In the genomic region with DNA sequence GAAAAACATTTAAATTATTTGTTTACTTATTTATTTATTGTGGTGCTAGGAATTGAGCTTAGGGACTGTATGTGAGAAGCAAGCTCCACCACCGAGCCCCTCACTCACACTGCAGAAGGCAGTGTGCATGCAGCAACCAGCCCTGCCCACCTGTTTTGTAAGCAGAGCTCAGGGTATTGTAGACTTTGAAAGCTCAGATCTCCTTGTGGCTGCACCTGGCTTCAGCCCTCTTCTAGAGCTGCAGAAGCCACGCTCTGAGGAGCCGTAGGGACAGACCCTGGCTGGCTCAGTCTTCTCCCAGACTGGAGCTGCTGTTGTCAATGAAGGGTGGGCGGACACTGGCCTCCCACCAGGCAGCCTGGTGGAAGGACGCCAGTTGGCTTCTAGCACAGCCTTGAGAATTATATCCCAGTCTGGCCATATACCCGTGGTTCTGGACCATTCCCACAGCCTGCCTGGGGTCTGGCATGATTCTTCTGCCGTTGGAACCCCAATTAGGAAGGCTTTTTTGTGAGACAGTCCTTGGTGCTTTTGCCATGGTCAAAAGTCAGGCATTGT, we compare ENCODE assay signal across 10 mouse cellular contexts. TPM values are rescaled to one million over a fixed set of nuclear protein-coding genes. Genes with fewer than 3 reads are reported as not detected.
DNase-seq lines count a peak whose midpoint lies in the region; ATAC-seq lines count a peak whose summit lies in the region.
"Had no signal": no experiment of that assay in that cellular context is flagged by ENCODE, and none has a peak within 500 bp of the region (broad histone marks: within the 10 kb centered on the region; RNA-seq: fewer than 3 reads in every experiment).

No protein-coding gene starts in this region.

- ATAC-seq in heart, embryonic 15.5 days (replicated peaks; ENCODE audit: insufficient number of reproducible peaks, insufficient read depth, low FRiP score, low read depth): no peak; the same call in 1 of the 2 replicates
- ATAC-seq in embryonic facial prominence, embryonic 14.5 days (ENCODE audit: low read depth): peak; percentile 39; the same call in 1 of the 2 replicates
- ATAC-seq in kidney, embryonic 14.5 days (ENCODE audit: low FRiP score, low TSS enrichment): no peak

- DNase-seq in heart, adult 8-10 months (ENCODE audit: low spot score): no peak
- DNase-seq in Muller cell, postnatal 12 days (ENCODE audit: inconsistent ontology term): peak; percentile 67
- DNase-seq in embryonic facial prominence, embryonic 14.5 days (ENCODE audit: low spot score): peak; percentile 38
- DNase-seq in left cerebral cortex, postnatal 4 days: peak; percentile 92
- no peak for DNase-seq in spleen, adult 12 weeks (ENCODE audit: low spot score)
- no peak for DNase-seq in kidney, adult 11 months

- no peaks in the 10 kb centered on the region for H3K27me3 ChIP-seq in heart, embryonic 15.5 days
- H3K27me3 ChIP-seq in embryonic facial prominence, embryonic 14.5 days (replicated peaks; ENCODE audit: control insufficient read depth, insufficient read depth, low read length): no peaks in the 10 kb centered on the region
- no peaks in the 10 kb centered on the region for H3K27me3 ChIP-seq in kidney, embryonic 14.5 days (ENCODE audit: control insufficient read depth, insufficient read depth, low read length)

- H3K36me3 ChIP-seq in heart, embryonic 15.5 days: no peaks in the 10 kb centered on the region
- H3K36me3 ChIP-seq in embryonic facial prominence, embryonic 14.5 days (ENCODE audit: control insufficient read depth, insufficient read depth, low read length): peaks cover 57% of the 10 kb centered on the region
- peaks cover 15% of the 10 kb centered on the region for H3K36me3 ChIP-seq in kidney, embryonic 14.5 days (ENCODE audit: control insufficient read depth, insufficient read depth, low read length)
- H3K36me3 ChIP-seq: G1E had no signal

- intact Hi-C loops in left cerebral cortex, postnatal 4 days (cut with DNase I): no loop called here

- no peaks in the 10 kb centered on the region for H3K9me3 ChIP-seq in heart, embryonic 15.5 days (replicated peaks)
- H3K9me3 ChIP-seq in embryonic facial prominence, embryonic 14.5 days (ENCODE audit: control insufficient read depth, low read length): no peaks in the 10 kb centered on the region
- no peaks in the 10 kb centered on the region for H3K9me3 ChIP-seq in kidney, embryonic 14.5 days (ENCODE audit: control insufficient read depth, low read length)
- H3K9me3 ChIP-seq: G1E had no signal

- H3K9ac ChIP-seq in heart, embryonic 15.5 days: no peak overlapping the region
- H3K9ac ChIP-seq in embryonic facial prominence, embryonic 14.5 days (ENCODE audit: low read depth, low read length): no peak overlapping the region
- no peak overlapping the region for H3K9ac ChIP-seq in kidney, embryonic 14.5 days (ENCODE audit: low read depth, low read length)

- peaks cover 7% of the 10 kb centered on the region; the same call in 1 of the 2 replicates for H3K4me1 ChIP-seq in heart, embryonic 15.5 days (replicated peaks)
- no peaks in the 10 kb centered on the region for H3K4me1 ChIP-seq in embryonic facial prominence, embryonic 14.5 days (ENCODE audit: control insufficient read depth, insufficient read depth, low read length)
- H3K4me1 ChIP-seq in kidney, embryonic 14.5 days (ENCODE audit: control insufficient read depth, insufficient read depth, low read length): no peaks in the 10 kb centered on the region

- 55% methylated on average over 7 of the region's 7 CpGs for WGBS in heart, embryonic 15.5 days
- WGBS in embryonic facial prominence, embryonic 14.5 days: 59% methylated on average over 7 of the region's 7 CpGs
- 44% methylated on average over 7 of the region's 7 CpGs for WGBS in kidney, embryonic 14.5 days

- no peak overlapping the region for H3K4me3 ChIP-seq in heart, embryonic 15.5 days
- H3K4me3 ChIP-seq in embryonic facial prominence, embryonic 14.5 days (ENCODE audit: low read depth, low read length): no peak overlapping the region
- no peak overlapping the region for H3K4me3 ChIP-seq in kidney, embryonic 14.5 days (ENCODE audit: low read length)

- H3K27ac ChIP-seq in heart, embryonic 15.5 days: 0 out of 2 replicates have a peak overlapping the region, but pooled peaks have one; percentile 3
- H3K27ac ChIP-seq in embryonic facial prominence, embryonic 14.5 days (replicated peaks; ENCODE audit: low read depth, low read length): no peak overlapping the region
- H3K27ac ChIP-seq in kidney, embryonic 14.5 days (ENCODE audit: low read depth, low read length): no peak overlapping the region

- no peak overlapping the region for H3K4me2 ChIP-seq in heart, embryonic 15.5 days
- H3K4me2 ChIP-seq in embryonic facial prominence, embryonic 14.5 days (ENCODE audit: low read depth, low read length): no peak overlapping the region
- no peak overlapping the region for H3K4me2 ChIP-seq in kidney, embryonic 14.5 days (replicated peaks; ENCODE audit: low read depth, low read length)

RNA-seq across cellular contexts. Expression of a gene that starts 16.9 kb away (rescaled TPM):
- polyA plus RNA-seq in heart, embryonic 15.5 days (2015; fragmentation: Nextera tagmentation; extraction: Ambion mirVana): 6.2 and 8.5 TPM in 2 replicates
- 1 to 10 TPM; 1.7 to 3.3 (median 2.2) TPM for total RNA-seq in heart, adult 8-10 months (2022)
- polyA plus RNA-seq in embryonic facial prominence, embryonic 14.5 days (2014; fragmentation: Nextera tagmentation; extraction: Ambion mirVana): 20.2 and 23.6 TPM in 2 replicates
- total RNA-seq in left cerebral cortex, postnatal 4 days (2021): 10 to 100 TPM; 40.9 to 50.9 TPM
- 10.2 and 13.8 TPM in 2 replicates for polyA plus RNA-seq in kidney, embryonic 14.5 days (2014; fragmentation: Nextera tagmentation; extraction: Ambion mirVana)

RNA-seq across cellular contexts. Expression of a gene that starts 27.1 kb away (rescaled TPM):
- 15.4 and 20.6 TPM in 2 replicates for polyA plus RNA-seq in heart, embryonic 15.5 days (2015; fragmentation: Nextera tagmentation; extraction: Ambion mirVana)
- 10 to 100 TPM; 11.9 to 13.7 (median 13.4) TPM for total RNA-seq in heart, adult 8-10 months (2022)
- polyA plus RNA-seq in embryonic facial prominence, embryonic 14.5 days (2014; fragmentation: Nextera tagmentation; extraction: Ambion mirVana): 18.3 and 22.3 TPM in 2 replicates
- 10 to 100 TPM; 17.6 to 18.4 TPM for total RNA-seq in left cerebral cortex, postnatal 4 days (2021)
- 19.4 and 30.6 TPM in 2 replicates for polyA plus RNA-seq in kidney, embryonic 14.5 days (2014; fragmentation: Nextera tagmentation; extraction: Ambion mirVana)

RNA-seq across cellular contexts. Expression of a gene that starts 54.2 kb away (rescaled TPM):
- polyA plus RNA-seq in heart, embryonic 15.5 days (2015; fragmentation: Nextera tagmentation; extraction: Ambion mirVana): 0.10 and 0.22 TPM in 2 replicates
- total RNA-seq in heart, adult 8-10 months (2022): not detected
- 0.14 and 0.29 TPM in 2 replicates for polyA plus RNA-seq in embryonic facial prominence, embryonic 14.5 days (2014; fragmentation: Nextera tagmentation; extraction: Ambion mirVana)
- total RNA-seq in left cerebral cortex, postnatal 4 days (2021): 1 to 10 TPM; 1.3 to 2.3 TPM
- polyA plus RNA-seq in kidney, embryonic 14.5 days (2014; fragmentation: Nextera tagmentation; extraction: Ambion mirVana): 0.50 and 0.72 TPM in 2 replicates
- polyA plus RNA-seq: G1E; limb, embryonic 11.5 days had no signal

Comparison
In these comparisons a context has a peak if more than half of its experiments do, and no peak if none do; other contexts are left out.
1. DNase-seq: peak in Muller cell, postnatal 12 days (single experiment), embryonic facial prominence, embryonic 14.5 days (single experiment) and left cerebral cortex, postnatal 4 days (single experiment); none in heart, adult 8-10 months (single experiment), spleen, adult 12 weeks (single experiment) and kidney, adult 11 months (single experiment).